Mouse (Mus musculus) thymus, adult 2 months (tissue): ENCODE results near the gene Npepps. TPM values are rescaled to one million over a fixed set of nuclear protein-coding genes. Genes with fewer than 3 reads are reported as not detected.
A peak's percentile ranks its signal among the peaks of the same experiment; 100 is the strongest.

ENCODE experiments used
- DNase-seq: peaks from one replicate; pipeline ENCODE4 v3.0.0; 2021
- H3K27ac ChIP-seq: fragments of 200-500 bp; 2 replicates; pipeline ENCODE4 v1.5.1; 2012; ENCODE audit warnings: low read length, control low read depth; ENCODE audit not compliant: control insufficient read depth, insufficient read depth
- H3K27me3 ChIP-seq: fragments of 200-500 bp; 2 replicates; pipeline ENCODE4 v1.6.1; 2012; ENCODE audit warnings: mild to moderate bottlenecking, low read length, moderate library complexity, mixed read lengths; ENCODE audit not compliant: control insufficient read depth, insufficient read depth
- H3K36me3 ChIP-seq: fragments of 200-500 bp; 2 replicates; pipeline ENCODE4 v1.6.1; 2012; ENCODE audit warnings: mild to moderate bottlenecking, low read length, moderate library complexity; ENCODE audit not compliant: control insufficient read depth, insufficient read depth
- H3K4me1 ChIP-seq: fragments of 200-500 bp; replicated peaks from 2 replicates; pipeline ENCODE4 v1.6.1; 2012; ENCODE audit warnings: low read length; ENCODE audit not compliant: control insufficient read depth, insufficient read depth
- H3K4me3 ChIP-seq: fragments of 200-500 bp; 2 replicates; pipeline ENCODE4 v1.5.1; 2012; ENCODE audit warnings: mild to moderate bottlenecking, low read length, control low read depth, moderate library complexity; ENCODE audit not compliant: control insufficient read depth, insufficient read depth
- CTCF ChIP-seq: fragments of 200-500 bp; IDR thresholded peaks from 2 replicates; pipeline ENCODE4 v1.5.1; 2012; ENCODE audit warnings: mild to moderate bottlenecking, control low read depth, low read length, moderate library complexity, borderline replicate concordance; ENCODE audit not compliant: control insufficient read depth, poor library complexity, insufficient read depth; ENCODE audit errors: extremely low read depth
- POLR2A ChIP-seq: fragments of 200-500 bp; IDR thresholded peaks from 2 replicates; pipeline ENCODE4 v1.6.1; 2012; ENCODE audit warnings: mild to moderate bottlenecking, low read length, control low read depth, moderate library complexity; ENCODE audit not compliant: control insufficient read depth, poor library complexity, insufficient read depth; ENCODE audit errors: extremely low read depth
- WGBS: fragments of 180-500 bp; shearing (Covaris S2); methylation state at CpG from one replicate; pipeline ENCODE4 v1.1.7; 2018; 5-methylcytosine and 5-hydroxymethylcytosine counted together
- polyA plus RNA-seq: library from polyadenylated mRNA; depleted of rRNA; stranded (reverse); fragments of >200 nt; gene quantifications from 2 replicates; pipeline ENCODE4 v1.2.3, GENCODE M21; 2012

Gene Npepps
- polyA plus RNA-seq, 1 experiment = 36.9 TPM

DNA sequence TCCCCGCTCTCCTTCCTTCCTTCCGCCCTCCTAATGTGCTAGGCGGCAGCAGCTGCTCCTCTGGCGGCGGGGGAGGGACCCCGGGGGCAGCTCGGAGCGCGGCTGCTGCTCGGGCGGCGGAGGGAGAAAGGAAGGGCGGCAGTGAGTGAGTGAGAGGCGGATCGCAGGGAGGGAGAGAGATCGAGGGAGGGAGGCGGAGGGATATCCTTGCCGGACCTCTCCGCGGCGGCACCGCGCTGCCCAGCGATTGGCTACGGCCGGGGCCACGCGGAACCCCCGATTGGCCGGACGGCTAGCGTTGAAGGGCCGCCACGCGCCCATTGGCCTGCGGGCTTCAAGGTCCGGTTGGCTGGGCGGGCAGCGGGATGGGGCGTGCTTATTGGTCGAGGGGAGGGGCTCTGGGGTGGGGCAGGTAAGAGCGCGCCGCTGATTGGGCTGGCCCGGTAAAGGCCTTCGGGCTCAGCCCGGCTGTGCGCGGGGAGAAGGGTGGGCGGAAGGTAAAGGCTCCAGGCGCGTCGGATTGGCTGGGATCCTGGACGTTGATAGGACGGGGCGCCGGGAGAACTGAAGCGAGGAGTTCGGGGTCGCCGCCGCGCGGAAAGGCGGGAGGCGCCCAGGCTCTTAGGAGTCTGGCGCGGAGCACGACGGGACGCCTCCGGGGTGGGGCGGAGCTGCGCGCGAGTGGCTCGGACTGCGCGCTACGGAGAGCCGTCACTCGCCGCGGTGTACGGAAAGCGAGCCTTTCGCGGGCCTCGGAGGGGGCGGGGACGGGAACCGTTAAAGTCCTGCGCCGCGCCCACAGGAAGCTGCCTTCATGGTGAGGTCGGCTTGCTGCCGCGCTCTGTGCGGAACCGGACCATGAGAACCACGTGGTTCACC is 92.4 kb downstream of the Npepps start, which contains the start of gene Kpnb1:
TSS of gene Kpnb1 (minus strand) at position 118 of the 879 bp plus-strand sequence.
- peaks cover 5% of the 10 kb centered on the region for H3K4me1 ChIP-seq
- TF ChIP-seq POLR2A (peak; percentile 70), CTCF (peak; percentile 39; the same call in 1 of the 2 replicates)
- DNase-seq = peak; percentile 98
- peak within 1 kb of the TSS; percentile 79 for H3K27ac ChIP-seq
- H3K27me3 ChIP-seq = no peaks in the 10 kb centered on the region
- H3K36me3 ChIP-seq = peaks cover 23% of the 10 kb centered on the region
- under 1% methylated on average over 98 of the region's 101 CpGs for WGBS
- H3K4me3 ChIP-seq = peak within 1 kb of the TSS; percentile 70

DNA sequence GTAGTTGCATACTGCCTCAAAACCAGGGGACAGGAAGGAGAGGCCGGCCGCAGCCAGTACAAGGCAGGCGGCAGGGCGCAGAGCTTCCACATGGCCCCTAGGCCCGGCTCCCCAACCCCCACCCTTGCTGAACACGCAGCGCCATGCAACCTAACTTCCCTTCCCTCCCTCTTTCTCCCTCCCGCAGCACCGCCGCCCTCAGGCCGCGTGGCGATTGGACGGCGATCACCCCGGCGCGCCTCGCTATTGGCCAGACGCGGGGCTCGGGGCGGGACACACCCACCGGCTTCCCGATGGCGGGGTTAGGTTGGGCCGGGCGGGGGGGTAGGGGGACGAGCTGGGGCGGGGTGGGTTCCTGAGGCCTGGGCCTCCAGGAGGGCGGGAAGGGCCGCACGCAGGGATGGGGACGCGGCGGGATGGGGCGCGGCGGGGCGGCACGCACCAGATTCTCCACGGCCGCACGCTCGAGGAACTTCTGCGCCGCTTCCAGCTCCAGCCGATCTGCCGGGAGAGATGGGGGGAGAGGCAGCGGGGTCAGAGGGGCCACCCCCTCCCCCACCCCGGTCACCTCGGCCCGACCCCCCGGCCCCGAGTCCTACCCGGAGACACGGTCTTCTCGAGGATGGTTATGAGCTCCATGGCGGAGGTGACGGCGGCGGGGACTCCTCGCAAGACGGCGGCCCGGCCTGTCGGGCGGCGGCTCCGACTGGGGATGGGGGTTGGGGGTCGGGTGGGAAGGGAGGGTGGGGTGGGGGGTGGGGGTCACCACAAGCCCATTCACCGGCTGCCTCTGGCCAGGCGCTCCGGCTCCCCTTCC is 93.3 kb downstream of the Npepps start:
- Histone ChIP-seq H3K27me3 (no peaks in the 10 kb centered on the region), H3K4me3 (peak overlapping the region; percentile 70), H3K27ac (peak overlapping the region; percentile 47; the same call in 1 of the 2 replicates), H3K4me1 (peaks cover 5% of the 10 kb centered on the region), H3K36me3 (peaks cover 31% of the 10 kb centered on the region)
- DNase-seq = peak; percentile 99
- WGBS = under 1% methylated on average over 72 of the region's 74 CpGs
- peak; percentile 39; the same call in 1 of the 2 replicates for TF ChIP-seq POLR2A
- TF ChIP-seq CTCF = peak; percentile 36; the same call in 1 of the 2 replicates

DNA sequence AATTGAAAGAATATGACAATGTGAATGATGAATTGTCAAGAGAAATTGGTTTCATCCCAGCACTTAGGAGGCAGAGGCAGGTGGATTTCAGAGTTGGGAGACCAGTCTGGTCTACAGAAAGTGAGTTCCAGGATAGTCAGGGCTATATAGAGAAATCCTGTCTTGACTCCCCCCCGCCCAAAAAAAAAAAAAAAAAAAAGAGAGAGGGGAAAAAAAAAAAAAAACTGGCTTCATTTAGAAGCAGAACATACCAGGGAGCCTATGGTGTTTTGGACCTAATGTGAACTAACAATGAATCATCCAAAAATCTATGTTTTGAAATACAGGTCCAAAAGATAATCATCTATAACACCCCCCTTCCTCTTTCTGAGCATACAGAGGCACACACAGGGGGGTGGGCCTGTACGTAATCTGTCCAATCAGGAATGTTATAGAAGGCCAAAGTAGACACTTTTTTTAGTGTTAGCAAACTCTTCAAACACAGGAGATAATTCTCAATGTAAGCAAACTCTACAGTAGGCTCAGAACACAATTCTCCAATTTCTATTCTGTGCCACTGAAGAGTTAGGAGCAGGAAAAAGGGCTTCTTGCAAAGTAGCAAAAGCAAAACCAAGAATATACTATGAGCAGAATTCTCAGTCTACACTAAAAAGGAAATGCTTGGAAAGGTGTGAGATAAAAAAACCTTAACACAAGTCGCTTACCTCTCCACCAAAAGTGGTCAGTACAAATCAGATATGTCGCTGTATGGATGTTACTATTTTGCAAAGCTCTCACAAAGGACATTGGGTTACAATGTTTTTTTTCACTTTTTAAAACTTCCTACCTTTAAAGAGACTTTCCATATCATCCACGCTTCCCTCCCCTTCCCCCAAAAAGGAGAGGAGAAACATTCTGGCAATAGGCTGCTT is 94.5 kb downstream of the Npepps start:
- Histone ChIP-seq H3K27ac (no peak overlapping the region), H3K27me3 (no peaks in the 10 kb centered on the region), H3K4me3 (no peak overlapping the region), H3K36me3 (peaks cover 43% of the 10 kb centered on the region), H3K4me1 (peaks cover 5% of the 10 kb centered on the region)
- TF ChIP-seq CTCF (no peak), POLR2A (no peak)
- no peak for DNase-seq
- 78% methylated on average over 5 of the region's 5 CpGs for WGBS

DNA sequence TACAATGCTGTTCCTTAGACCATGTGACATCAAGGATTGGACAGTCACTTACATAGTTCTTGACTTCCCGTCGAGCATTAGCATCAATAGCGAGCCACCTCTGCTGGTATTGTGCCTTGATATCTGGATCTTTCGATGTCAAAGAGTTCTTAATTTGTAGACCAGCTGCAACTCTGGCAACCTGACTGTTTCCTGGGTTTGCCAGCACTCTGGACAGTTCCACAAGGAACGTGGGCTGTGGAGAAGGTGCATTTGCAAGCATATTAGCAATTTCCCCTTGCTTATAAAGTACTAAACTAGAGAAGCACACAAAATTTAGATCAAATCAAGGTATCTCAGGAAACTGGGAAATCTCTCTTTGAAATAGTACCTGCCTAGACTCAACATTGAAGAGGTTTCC is 95.6 kb downstream of the Npepps start:
- H3K36me3 ChIP-seq = peaks cover 54% of the 10 kb centered on the region
- H3K4me3 ChIP-seq = no peak overlapping the region
- no peak for DNase-seq
- TF ChIP-seq POLR2A = no peak
- TF ChIP-seq CTCF = no peak
- no peaks in the 10 kb centered on the region for H3K27me3 ChIP-seq
- peaks cover 5% of the 10 kb centered on the region for H3K4me1 ChIP-seq
- WGBS = 85% methylated on average over 5 of the region's 5 CpGs
- no peak overlapping the region for H3K27ac ChIP-seq

DNA sequence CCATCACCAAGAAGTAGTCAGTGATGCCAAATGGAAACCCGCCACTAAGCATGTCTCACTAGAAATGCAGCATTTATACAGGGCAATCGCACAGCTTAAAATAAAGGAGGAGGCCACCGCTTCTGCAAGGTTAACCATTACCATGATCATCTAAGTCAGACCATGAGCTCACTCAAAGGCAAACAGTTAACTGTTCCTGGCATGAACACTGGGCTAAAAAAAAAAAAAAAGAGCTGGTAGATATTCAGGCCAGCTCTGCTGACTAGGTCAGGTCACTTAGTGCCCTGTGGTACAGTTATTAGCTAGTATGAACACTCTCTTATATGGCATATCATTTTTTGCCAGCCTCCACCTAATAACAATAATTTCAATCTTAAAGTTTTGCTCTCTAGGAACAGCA is 98.0 kb downstream of the Npepps start:
- WGBS = 98% methylated on average over 3 of the region's 3 CpGs
- DNase-seq = no peak
- Histone ChIP-seq H3K27me3 (no peaks in the 10 kb centered on the region), H3K36me3 (peaks cover 79% of the 10 kb centered on the region), H3K4me1 (peaks cover 3% of the 10 kb centered on the region; the same call in 1 of the 2 replicates), H3K27ac (no peak overlapping the region), H3K4me3 (no peak overlapping the region)
- TF ChIP-seq POLR2A (no peak), CTCF (no peak)
